Mouse (Mus musculus) spleen, postnatal 4 days (tissue): ENCODE measurements around the gene Mettl25.

ENCODE experiments used
- DNase-seq, 2 experiments: peaks; one replicate each; pipeline ENCODE4 v3.0.0; 2022; ENCODE audit warnings: low spot score in 2 of 2

Gene Mettl25

DNA sequence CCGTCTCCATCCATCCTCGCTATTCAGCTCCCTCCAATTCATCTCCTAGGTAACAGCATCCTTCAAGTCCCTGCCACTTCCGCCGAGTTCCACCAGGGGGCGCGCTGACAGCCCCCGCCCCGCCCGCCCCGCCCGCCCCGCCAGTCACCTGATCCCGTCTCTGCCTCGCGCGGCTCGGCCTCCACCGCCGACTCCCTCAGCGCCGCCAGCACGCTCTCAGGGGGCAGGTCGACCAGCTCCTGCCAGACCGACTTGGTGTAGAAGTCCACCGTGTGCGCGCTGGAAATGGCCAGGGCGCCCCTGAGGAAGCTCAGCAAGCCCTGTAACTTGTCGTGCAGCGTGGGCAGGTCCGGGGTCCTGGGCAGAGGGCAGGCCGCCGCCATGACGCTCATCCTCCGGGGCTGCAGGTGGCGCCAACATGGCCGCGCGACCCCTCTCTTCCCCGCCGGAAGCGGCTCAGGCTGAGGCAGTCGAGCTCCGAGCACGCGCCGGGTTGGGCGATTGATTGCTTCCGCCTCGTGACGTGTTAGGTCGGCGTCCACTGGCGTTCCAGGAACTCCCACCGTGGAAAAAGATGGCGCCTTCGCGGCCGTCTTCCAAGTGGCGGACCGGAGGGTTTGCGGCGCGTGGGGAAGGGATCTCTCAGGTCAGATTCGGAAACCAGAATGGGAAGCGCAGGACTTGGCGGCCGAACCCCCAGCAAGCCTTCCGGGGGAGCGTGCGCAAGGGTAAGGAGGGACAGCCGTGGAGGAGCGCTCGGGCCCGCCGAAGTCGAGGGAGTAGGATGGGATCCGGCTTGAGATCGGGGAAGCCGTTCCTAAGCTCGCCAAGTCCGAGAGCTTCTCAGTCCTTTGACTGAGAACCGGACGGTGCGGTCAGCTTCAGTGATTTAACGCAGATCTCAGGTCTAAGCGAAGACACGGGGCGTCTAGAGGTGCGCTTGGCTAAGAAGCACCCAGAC is at the start of gene Mettl25, which contains the start of gene Ccdc59:
Gene Mettl25 (minus strand): TSS at position 453 of the 961 bp plus-strand sequence.
Gene Ccdc59 (plus strand): TSS at position 140 of the 961 bp plus-strand sequence.
- DNase-seq, result peak; percentile 91 to 95

DNA sequence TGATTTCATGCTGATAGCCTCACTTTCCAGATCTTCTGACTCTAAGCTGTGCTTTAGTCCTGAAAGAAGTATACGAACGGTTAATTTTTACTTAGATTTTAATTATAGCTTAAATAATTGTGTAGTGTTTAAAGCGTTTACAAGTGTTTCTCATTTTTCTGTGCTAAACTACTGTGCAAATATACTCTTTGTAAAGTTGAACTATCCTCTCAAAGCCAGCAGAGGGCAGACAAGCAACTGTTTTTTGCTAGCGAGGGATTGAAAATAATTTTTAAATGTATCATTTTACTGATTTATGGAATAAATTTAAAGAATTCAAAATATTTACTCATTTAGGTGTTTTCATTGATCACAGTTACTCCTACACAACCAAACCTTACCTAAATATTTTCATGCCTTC is 26.1 kb upstream of the Mettl25 start:
- no peak for DNase-seq

GRCm38 (mm10) chr10:105851136-105851535 is 10.0 kb upstream of the Mettl25 start:
- no peak for DNase-seq

DNA sequence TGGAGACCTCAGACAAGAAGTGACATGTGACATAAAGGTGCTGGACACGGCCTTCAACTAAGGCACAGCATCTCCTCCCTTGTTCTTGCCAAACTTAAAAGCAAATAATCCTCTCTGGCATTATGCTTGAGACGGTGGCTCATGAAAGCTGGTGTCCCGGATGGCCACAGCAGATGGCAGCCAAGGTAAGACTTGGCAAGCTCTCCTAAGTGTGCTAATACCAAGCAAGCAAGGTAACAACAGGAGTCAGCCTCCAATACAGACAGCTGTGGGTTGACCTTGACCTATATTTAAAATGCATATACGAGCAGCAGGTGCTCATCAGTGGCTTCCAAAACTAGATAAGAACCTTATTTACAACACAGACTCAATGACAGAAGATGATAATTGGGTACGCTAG is 9.1 kb upstream of the Mettl25 start:
- no peak for DNase-seq

GRCm38 (mm10) chr10:105842574-105842973 is 1.4 kb upstream of the Mettl25 start:
- no peak for DNase-seq

- no peak for DNase-seq
Observed at GRCm38 (mm10) chr10:105834627-105835228, 6.5 kb downstream of the Mettl25 start.

DNA sequence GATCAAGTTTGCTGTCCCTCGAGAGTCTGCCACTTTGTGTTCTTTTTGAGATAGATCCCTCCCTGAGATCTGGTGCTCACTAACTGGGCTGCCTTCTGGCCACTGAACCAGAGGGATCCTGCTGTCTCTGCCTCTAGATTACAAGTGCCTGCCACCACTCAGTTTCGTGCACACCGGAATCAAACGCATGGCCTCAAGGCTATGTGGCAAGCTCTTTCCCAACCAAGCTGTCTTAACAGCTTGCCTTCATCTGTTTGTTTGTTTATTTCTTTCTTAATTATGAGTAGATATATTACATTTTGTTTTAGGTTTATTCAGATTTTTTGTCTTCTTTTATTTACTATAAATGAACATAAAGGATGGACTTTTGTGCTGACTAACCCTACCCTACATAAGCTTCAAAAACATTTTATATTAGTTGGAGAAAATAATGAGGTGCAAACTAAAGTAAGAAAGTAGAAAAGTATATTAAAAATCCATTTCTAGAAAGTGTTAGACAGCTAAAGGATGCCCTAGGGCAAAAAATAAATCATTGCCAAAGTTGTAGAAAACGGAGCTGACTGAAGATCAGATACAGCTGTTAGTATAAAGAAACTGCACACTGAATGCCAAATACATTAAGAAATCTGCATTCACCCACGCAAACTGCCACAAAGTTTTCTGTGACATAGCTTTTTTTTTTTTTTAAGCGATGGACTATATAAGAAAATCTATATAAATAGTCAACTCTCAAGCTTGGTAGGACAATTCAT is 34.7 kb downstream of the Mettl25 start:
- no peak for DNase-seq

GRCm38 (mm10) chr10:105803461-105803860 is 37.7 kb downstream of the Mettl25 start:
- DNase-seq, result no peak

DNA sequence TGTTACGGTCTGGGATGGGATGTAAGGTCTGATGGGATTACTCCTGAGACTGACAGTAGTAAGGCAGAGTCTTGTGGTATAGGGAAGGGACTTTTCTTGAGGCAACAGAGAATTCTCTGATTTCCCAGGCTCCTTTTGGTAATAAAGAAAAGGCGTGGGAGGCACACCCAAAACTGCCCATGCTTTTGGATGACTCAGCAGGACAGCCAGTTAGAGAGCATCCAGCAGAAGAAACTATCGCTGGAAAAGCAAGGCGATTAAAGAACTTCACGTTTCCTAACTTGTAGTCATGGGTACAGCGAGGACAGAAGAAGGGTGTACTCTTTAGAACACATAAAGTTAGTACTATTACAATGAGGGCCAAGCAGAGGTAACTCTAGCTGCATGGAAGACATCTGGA is 39.0 kb downstream of the Mettl25 start:
- no peak for DNase-seq

- no peak for DNase-seq
Observed at GRCm38 (mm10) chr10:105801147-105801546, 40.0 kb downstream of the Mettl25 start.

- no peak for DNase-seq
Observed at GRCm38 (mm10) chr10:105797250-105797924, 43.8 kb downstream of the Mettl25 start.

- DNase-seq, result no peak
Observed at GRCm38 (mm10) chr10:105793776-105794552, 47.2 kb downstream of the Mettl25 start.

DNA sequence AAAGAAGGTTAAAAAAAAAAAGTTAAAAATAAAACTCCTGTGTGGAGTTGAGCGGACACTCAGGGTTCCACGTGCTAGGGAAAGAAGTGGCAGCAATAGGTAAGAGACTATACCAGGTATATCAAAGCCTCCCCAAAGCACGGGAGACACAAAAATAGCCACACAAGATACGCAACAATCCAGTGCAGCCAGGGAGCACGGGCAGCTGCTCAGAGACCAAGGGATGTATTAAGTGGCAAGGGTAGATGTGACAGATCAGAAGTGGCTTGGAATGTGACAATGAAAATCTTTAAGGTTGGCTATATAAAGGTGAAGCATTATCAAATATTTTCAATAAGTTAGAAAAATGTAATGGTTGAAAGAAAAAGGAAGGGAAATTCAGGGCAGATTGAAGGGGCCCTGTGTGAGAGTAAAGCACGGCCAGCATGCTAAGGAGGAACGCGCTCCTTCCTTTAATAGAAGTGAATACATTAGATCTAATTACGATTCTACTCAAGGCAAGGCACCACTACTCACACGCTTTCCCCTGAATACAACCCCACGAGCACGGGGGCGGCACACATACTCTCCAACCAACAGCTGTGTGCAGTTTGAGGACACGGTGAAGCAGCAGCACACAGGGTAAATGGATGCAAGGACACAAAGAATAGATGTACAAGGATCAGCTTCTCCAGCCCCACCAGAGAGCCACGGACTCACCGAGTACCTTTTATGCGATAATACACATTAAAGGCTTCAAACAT is 52.3 kb downstream of the Mettl25 start:
- DNase-seq, result no peak

DNA sequence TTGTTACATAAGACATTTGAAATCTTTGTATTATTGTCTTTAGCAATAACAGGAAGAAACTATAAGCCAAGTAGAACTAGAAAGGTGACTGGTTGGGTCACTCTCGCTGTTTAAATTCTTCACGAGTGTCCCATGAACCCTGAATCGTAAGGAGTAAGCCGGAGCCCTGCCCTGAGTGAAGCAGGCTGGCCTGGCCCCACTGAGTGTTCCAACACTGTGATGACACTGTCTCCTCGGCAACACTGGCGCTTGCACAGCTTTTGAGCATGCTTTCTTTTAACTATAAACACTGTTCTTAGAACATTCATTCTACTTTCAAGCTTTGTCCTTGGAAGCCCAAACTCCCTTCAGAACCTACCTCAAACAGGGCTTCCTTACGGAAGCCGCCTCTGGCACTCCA is 57.4 kb downstream of the Mettl25 start:
- no peak for DNase-seq

DNA sequence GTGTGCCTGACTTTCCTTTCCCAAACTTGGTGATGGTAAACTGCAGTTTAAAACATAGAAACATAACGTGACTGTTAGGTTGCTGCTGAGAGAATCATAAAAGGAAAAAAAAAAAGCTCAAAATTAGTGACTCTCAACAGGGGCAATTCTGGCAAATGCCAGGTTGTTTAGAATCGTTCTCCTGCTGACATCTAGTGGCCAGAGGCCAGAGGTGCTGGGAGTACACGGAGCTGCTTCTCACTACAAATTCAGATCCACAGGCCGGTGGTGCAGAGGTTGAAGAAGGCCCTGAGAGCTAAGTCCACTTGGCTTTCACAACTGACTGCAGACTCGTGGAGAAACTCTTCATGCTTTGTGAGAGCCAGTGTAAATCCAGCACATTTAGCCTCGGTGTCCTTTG is 66.8 kb downstream of the Mettl25 start:
- DNase-seq, result peak in 1 of 2 experiments; percentile 15

DNA sequence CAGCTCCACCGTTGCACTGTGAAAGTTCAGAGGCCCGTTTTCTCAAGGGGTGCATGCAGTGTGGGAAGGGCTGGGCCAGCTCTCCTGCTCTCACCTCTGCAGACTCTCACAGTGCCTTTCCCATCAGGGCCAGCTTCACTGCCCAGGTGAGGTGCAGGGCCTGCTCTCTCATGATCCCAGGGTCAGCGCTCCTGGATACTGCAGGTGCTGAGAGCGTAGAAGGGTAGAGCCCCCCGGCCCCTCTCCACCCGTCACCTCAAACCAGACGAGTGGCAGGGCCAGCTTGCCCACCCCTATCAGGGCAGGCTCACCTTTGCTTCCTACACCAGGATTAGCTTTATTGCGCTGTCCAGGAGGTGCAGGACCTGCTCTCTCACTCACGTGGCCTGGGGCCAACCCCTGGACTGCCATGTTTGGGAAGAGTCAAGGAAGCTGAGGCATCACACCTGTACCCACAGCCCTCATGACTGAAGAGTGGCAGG is 68.3 kb downstream of the Mettl25 start:
- no peak for DNase-seq

- DNase-seq, result no peak
Observed at GRCm38 (mm10) chr10:105763959-105764358, 77.2 kb downstream of the Mettl25 start.

GRCm38 (mm10) chr10:105760460-105760859 is 80.7 kb downstream of the Mettl25 start:
- DNase-seq, result no peak

- DNase-seq, result no peak
Observed at GRCm38 (mm10) chr10:105760046-105760445, 81.1 kb downstream of the Mettl25 start.
